Mouse (Mus musculus) megakaryocyte, embryonic 14.5 days (primary cell): ENCODE measurements at regions not wholly inside any gene's neighbourhood (a gene's known extent, or its start where the extent isn't known, plus 50 kb on each side); places are given as distances from the start of the nearest gene placed in this dataset.

Experiments
- FLI1 ChIP-seq: IDR thresholded peaks from 2 replicates; pipeline ENCODE4 v1.6.1; 2012; ENCODE audit warnings: low read length, inconsistent platforms, mixed read lengths
- GATA1 ChIP-seq: IDR thresholded peaks from 3 replicates; pipeline ENCODE4 v1.6.1; 2012; ENCODE audit warnings: mixed read lengths, low read length, inconsistent platforms, borderline replicate concordance

DNA sequence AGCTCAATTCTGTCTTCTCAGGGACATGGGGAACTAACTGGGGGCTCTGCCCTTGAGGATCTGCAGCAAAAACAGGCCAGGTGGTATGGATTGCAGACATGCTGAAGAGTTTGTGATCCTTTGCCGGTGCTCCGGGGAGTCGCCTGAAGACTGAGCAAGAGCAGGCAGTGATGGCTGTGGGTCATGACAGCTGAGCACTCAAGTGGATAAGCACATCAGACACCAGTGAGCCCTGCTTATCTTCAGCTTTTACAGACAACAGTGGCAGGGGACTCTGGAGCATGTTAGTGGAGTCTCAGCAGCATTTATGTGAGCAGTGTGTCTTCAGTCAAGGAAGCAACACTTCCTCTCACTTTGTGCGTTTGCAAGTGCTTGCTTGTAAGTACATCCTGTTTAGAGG lies 221.1 kb upstream of the Wscd1 start:
- no peak for TF ChIP-seq GATA1
- TF ChIP-seq FLI1: no peak
